Mouse (Mus musculus) olfactory bulb, adult 2 months (tissue): Measurements from ENCODE around the gene Rab20.

Experiments
- CTCF ChIP-seq: fragments of 200-500 bp; IDR thresholded peaks from 2 replicates; pipeline ENCODE4 v1.5.1; 2012; ENCODE audit warnings: low read depth, mild to moderate bottlenecking, low read length, moderate library complexity; ENCODE audit not compliant: insufficient read depth
- POLR2A ChIP-seq: fragments of 200-500 bp; IDR thresholded peaks from 2 replicates; pipeline ENCODE4 v1.6.1; 2012; ENCODE audit warnings: mild to moderate bottlenecking, low read depth, low read length, moderate library complexity; ENCODE audit not compliant: insufficient read depth

DNA sequence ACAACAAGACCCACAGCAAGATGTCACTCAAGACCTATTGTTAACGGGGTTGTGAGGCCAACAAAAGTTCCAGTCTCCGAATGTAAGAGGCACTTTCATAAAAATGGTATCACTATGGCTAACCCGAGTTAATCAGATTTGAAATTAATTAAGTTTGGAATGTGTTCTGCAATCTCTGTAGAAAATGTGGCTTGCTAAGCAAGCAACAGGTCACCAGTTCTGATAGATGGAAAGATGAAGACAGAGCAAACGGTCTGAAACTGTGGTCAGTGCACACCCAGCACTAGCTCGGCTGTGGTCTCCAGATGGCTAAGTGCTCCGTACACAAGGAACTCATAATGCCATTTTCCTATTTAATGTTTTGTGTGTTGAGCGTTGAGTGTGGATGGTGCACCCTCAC, 7.8 kb downstream of the Rab20 start:
- no peak for TF ChIP-seq CTCF
- no peak for TF ChIP-seq POLR2A
